Mouse (Mus musculus) large intestine, adult 2 months (tissue): Measurements from ENCODE around the gene Sertad2. TPM values are rescaled to one million over a fixed set of nuclear protein-coding genes. Genes with fewer than 3 reads are reported as not detected.

Source experiments
- DNase-seq: peaks from one replicate; pipeline ENCODE4 v3.0.0-alpha.2; 2012; ENCODE audit warnings: low read depth, low spot score
- WGBS: fragments of 180-500 bp; shearing (Covaris S2); methylation state at CpG from one replicate; pipeline ENCODE4 v1.1.7; 2018; 5-methylcytosine and 5-hydroxymethylcytosine counted together
- polyA plus RNA-seq: library from polyadenylated mRNA; depleted of rRNA; stranded (reverse); fragments of >200 nt; gene quantifications from 2 replicates; pipeline ENCODE4 v1.2.3, GENCODE M21; 2012

Sertad2 gene
- polyA plus RNA-seq, 1 experiment, result 9.6 TPM

DNA sequence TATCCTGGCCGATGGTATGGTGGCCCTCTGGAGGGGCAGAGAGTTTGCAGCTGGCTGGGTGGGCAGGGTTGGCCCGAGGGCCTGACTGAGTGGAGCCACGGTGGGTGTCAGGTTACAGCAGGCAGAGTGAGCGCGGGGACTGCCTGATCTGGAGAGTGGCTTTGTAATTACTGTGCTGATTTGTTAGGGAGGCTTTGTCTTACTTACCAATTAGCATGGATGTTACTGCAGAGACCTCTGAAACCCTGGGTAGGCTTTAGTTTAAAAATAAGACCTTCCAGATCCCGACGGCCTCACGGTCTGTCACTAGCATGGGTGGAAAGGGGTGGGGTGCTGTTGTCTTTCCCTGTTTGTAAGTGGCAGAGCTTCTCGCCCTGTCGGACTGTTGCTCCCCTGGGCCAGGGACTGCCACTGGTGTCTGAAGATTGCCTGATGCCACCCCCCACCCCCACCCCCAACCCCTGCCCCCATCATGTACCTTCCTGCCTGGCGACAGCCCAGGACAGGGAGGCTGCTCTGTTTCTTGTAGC lies 96.9 kb downstream of the Sertad2 start:
- DNase-seq, result no peak
- 22% methylated on average over 11 of the region's 11 CpGs for WGBS

DNA sequence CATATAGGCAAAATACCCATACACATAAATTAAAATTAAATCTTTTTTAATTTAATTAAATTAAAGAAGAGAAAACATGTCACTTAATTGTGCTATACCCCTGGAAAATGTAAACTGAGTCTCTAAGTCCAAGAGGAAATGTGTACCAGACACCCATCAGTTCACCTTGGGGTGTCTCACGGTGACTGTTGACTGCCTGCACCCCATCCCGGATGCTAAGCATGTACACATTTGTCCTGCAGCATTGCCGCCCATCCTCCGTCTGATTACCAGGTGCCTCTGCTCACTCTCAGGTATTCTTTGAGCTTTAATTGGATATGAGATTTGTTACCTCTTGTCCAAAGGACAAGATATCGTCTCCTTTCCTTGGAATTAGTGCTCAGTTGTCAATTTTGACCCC lies 99.3 kb downstream of the Sertad2 start:
- no peak for DNase-seq
- 91% methylated on average over 5 of the region's 5 CpGs for WGBS

DNA sequence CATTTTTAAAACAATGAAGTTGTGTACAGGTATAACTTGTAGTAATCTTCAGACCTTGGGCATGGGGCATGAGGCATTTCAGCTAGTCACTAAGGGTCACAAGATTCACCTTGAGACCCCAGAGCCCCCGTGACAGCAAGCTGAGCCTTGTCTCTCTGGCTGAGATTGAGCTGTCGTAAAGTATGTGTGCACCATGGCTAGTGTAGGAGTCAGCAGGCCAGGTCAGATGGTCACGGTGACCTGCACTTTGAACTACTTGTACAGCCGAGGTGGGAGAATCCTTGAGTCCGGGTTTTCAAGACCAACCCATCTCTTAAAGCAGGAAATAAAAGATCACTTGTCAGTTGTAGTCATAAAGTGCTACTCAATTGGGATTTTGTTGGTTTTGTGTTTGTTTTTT lies 100.1 kb downstream of the Sertad2 start:
- DNase-seq, result no peak
- 52% methylated on average over 5 of the region's 5 CpGs for WGBS

DNA sequence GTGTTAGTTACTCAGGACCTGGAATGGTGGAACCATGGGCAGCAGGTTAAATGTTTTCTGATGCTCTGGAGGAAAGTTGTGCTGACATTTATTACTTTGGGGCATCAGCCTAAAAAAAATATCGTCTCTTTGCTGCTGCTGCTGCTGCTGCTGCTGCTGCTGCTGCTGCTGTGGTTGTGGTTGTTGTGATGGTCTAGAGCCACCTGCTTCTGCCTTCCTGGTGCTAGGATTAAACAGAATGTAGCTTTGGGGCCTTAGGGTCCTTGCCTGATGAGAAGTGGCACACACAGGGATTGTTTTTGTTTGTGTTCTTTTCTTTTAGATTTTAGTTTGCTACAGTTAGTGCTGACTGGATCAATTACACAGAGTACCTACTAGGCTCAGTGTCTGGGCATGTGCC lies 101.1 kb downstream of the Sertad2 start:
- WGBS, result 56% methylated on average over 1 of the region's 1 CpGs
- no peak for DNase-seq

DNA sequence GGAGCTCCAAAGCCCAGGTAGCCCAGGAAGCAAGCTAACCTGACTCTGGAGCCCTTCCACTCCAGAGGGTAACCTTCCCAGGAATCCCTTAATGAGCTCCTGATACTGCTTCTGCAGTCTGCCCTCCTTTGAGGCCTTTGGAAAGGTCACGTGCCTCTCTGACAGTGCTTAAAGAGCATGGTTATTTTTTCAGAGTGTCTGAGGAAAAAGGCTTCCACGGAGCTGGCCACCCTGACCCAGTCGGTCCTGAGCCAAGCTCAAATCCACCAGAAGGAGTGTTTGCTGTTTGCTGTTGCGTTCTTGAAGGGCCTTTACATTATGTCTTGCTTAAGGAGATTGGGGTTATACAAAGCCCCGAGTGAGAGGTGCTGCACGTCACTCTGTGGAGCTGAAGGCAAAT lies 101.8 kb downstream of the Sertad2 start:
- 71% methylated on average over 6 of the region's 6 CpGs for WGBS

DNA sequence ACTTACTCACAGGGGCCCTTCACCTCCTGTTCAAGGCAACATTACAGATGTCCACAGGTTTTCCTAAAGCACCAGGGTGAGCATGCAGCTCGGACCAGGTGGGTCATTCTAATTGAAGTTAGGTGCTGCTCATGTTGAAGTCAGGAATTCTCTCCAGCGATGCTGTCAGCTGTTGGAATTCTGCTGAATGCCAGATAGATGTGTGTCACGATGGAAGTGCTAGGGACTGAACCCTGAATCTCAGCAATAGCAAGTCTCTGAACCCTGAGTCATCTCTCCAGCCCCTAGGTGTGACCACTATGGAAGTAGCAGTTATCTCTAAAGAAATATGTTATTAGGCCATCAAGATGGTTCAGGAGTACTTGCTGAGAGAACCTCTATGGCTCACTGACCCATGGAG lies 102.5 kb downstream of the Sertad2 start:
- 76% methylated on average over 3 of the region's 3 CpGs for WGBS

More for the DNA sequence above, 101.8 kb downstream of the Sertad2 start:
- DNase-seq, result no peak

DNA sequence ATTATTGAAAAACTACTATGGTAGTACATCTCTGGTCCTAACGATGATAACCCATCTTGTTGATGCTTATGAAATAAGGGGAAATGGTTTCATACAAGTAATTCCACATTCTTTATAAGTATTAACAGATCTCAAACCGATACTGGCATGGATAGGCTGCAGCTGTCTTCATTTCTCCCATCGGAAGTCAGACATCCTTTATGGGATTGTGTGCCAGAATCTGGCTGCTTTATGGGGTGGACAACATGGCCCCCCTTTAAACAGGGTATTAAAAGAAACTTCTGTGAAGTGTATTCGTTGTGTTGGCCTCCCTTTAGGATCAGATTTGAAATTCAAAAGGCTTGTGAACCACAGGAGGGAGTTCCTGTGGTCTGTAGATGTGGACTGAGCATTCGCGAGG lies 103.1 kb downstream of the Sertad2 start:
- WGBS, result 74% methylated on average over 6 of the region's 6 CpGs
- DNase-seq, result no peak

More for the DNA sequence above, 102.5 kb downstream of the Sertad2 start:
- DNase-seq, result no peak

DNA sequence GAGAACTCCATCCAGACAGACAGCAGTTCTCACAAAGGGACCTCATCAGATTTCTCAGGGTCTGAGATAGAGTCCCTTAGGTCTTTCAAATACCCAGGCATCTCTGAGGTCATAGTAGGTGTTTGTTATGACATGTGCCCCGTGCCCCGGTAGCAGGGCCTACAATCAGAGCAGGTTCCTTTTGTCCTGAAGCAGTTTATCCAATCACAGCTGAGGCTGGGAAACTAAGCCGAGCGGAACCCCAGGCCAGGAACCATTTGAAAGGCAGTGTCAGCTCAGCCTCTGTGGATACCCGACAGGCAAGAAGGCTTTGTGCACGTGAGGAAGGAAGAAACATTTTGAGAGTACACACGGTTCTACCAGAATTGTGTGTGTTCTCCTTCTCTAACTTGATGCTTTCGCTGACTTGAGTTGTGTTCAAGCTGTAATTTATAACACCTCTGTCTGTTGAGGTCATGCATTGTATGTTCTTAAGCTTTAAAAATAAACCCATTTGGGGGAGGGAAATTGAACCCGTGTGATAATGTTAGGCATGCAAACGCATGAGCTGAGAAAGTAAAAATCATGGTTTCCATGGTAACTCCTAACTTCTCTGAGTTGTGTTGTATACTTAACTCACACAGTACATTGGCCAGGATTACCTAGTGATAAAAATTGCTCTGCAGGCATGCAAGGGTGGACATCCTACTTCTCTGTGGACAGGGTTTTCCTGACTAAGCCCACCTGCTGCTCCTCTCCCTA lies 104.1 kb downstream of the Sertad2 start:
- DNase-seq, result no peak
- 71% methylated on average over 10 of the region's 10 CpGs for WGBS

DNA sequence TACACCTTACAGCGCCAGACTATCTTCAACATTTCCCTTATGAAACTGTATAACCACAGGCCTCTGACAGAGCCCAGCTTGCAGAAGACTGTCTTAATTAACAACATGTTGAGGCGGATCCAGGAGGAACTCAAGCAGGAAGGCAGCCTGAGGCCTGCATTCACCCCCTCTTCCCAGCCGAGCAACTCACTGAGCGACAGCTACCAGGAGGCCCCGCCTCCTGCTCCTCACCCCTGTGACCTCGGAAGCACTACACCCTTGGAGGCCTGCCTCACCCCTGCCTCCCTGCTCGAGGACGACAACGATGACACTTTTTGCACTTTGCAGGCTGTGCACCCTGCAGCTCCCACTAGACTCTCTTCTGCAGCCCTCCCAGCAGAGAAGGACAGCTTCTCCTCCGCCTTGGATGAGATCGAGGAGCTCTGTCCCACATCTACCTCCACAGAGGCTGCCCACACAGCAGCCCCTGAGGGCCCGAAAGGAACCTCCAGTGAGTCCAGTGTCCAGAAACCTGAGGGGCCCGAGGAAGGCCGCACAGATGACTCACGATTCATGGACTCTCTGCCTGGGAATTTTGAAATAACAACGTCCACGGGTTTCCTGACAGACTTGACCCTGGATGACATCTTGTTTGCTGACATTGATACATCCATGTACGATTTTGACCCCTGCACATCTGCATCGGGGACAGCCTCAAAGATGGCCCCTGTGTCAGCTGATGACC lies 105.0 kb downstream of the Sertad2 start:
- DNase-seq, result no peak
- WGBS, result 59% methylated on average over 19 of the region's 19 CpGs

DNA sequence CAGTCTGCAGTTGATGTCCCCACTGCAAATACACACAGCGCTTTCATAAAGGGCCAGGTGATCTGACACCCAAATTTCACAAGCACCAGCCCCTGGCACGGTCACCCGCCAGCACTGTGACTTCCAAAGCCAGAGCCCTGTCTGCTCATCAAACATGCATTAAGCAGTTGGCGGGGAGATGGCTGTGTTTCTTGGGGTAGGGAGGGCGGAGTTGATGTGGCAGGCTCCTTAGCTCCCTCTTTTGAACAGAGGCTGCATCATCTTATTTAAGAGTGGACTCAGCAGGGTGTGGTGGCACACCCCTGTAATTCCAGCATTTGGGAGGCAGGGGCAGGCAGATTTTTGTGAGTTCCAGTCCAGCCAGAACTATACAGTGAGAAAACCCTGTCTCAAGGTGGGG lies 106.4 kb downstream of the Sertad2 start:
- 74% methylated on average over 5 of the region's 5 CpGs for WGBS
- DNase-seq, result no peak

DNA sequence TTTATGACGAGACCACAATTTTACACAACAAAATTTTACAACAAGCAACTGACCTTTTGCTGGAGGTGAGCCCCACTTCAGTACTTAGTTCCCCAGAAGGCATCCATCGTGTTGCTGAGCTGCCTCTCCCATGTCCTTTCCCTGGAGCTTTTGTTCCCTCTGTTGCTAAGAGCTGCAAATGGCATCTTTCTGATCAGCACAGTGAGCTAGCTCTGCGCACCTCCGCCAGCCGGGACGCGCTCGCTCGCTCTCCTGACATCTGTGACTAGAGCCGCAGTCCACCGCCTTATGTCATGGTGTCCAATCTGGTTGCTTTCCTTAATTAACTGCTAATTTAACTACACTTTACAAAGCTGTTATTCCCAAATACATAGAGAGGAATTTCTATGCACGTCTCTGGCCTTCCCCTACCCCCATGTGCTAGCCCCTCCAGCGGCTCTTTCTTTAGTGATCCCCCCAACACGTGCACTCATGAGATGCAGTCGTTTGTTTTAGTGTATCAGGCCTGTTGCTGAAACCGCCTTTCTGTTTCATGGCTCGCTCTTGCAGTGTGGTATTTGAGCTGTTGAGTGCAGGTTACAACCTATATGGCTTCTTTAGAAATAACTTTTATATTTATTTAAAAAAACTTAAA lies 107.1 kb downstream of the Sertad2 start:
- 93% methylated on average over 17 of the region's 17 CpGs for WGBS
- DNase-seq, result no peak

DNA sequence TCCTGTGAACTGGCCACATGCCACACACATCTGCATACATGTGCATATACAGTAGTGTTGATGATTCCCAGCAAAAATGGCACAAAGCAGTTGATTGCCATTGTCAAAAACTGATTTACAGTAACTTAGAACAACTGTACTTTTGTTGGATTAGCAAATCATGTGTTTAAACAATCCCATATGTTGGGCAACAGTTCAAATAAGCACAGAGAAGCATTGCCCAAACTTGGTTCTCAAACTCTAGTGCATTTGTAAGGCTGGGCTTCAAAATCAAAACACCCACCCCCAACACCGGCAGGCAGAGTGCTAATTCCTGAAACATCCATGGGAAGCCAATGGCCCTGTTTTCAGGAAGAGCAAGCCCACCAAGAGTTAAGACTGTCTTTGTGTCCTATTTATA lies 108.1 kb downstream of the Sertad2 start:
- 79% methylated on average over 1 of the region's 1 CpGs for WGBS
- DNase-seq, result no peak

DNA sequence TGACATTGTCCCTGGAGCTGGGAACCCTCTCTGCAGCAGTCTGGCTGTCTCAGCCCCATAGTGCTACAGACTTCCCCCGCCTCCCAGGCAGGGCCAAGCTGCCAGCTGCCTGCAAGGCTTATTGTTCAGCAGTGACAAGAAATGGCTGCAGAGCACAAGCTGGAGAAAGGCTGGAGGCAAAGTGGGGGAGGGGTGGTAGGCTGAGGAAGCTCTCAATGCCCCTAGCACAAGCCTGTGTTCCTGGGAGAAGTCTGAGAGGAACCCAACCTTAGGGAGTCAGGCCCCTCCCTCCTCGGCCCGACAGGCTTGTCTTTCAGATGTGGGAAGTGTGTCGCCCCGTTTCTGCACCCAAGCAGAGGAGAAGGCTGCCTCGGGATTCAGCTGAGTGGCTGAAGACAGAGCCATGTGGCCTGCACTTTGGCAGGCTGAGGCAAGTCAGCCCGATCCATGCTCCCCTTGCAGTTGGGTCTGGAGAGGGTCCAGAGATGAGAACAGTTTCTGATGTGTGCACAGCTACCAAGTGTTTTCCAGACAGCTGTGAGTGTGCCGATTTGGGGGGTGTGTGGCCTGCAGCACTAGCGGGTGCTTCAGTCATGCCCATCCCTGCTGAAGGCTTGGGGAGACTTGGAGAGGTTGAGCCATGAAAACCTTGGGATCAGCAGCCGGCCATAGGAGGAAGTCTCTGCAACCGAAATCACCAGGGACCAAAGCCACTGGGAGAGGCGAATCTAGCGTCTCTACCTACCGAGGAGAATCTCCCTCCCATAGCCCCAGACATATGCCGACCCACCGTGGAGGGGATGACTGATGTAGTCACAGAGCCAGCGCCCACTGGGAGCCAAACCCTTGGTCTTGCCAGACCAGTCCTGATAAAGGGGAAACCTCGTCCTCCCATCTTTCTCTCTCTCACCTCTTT lies 113.0 kb downstream of the Sertad2 start:
- 40% methylated on average over 18 of the region's 18 CpGs for WGBS
- DNase-seq, result no peak

DNA sequence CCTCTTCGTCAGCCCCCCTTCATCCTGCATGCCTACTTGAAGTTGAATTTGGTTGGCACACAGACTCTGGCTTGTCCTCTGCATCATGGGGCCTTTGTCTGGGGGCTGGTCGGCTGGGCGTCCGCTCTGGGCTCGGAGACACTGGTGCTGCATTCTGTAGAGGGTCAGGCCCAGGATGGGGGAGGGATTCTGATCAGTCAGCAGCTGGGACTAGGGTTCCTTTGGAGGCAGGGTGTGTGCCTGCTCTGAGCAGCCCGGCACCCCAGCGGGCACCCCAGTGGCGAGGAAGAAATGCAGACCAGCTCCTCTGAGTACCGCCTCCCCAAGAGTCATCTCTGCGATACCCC lies 113.6 kb downstream of the Sertad2 start:
- DNase-seq, result no peak
- WGBS, result 71% methylated on average over 10 of the region's 10 CpGs

DNA sequence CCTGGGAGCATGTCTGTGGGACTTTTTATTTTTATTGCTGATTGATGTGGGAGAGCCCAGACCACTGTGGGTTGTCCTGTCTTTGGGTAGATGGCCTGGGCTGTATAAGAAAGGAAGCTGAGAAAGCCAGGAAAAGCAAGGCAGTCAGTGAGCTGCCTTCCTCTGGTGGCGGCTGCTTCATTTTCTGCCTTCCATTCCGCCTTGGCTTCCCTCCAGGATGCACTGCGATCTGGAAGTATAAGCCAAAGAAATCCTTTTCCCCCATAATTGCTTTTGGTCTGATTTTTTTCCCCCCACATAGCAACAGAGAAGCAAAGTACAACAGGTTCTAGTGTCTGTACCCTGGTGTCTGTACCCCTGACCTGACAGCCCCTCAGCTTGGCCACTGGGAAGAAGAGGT lies 116.0 kb downstream of the Sertad2 start:
- DNase-seq, result no peak
- WGBS, result 64% methylated on average over 3 of the region's 3 CpGs

DNA sequence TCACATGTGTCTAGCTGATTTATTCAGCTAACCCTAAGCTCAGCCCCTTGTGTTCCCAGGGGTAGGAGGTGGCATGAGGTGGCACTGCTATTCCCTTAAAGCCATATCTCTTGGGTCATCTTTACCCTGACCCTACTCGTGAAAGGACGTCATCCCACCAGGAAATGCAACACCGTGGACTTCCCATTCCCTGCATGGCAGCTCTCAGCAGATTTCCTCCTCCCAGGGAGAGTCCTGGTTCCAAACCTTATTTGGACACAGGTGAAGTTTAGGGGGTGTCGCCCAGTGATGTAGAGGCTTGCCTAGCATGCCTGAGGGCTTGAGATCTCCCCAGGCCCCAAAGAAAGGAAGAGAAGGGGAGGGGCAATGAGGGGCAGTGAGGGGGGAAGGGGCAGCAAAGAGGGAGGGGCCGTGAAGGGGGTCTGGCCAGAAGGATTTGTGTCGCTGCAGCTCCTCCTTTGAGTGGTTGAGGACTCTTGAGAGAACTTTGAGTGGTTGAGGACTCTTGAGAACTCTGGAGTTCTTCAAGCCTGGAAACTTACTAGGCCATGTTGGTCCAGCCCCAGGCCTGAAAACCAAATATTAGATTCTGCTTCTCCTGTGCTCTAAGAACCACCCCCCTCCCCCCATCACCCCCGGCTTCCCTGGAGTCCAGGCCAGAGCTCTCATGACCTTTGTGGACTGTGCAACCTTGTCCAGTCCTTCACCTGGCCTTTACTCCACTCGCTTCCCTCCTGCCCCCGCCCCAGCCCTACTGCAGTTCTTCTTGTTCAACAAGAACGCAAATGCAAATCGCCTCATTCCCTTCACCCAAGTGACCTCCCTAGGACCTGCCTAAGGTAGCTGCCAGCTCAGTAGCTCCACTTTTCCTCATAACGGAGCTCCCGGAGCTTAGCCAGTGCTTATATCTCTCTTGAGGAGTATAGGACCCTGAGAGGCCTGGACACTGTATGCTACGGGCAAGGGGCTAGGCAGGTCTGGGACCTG lies 117.4 kb downstream of the Sertad2 start:
- no peak for DNase-seq
- 88% methylated on average over 14 of the region's 14 CpGs for WGBS

DNA sequence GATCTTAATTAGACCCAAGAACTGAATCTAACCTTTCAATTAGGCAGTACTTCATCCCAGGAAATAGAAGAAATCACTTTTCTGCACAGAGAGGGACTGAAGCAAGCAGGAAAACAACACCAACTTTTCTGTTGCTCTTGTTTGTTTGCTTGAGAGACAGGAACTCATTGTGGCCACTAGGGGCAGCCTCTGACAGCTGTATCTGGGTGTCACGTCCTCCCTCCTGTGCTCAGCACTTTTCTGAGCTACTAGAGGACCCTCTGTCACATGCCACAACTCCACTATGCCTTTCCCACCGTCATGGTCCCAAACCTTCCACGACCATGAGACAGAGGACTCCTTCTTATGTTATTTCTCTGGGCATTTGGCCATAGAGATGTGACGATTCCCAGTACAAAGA lies 118.6 kb downstream of the Sertad2 start:
- 34% methylated on average over 4 of the region's 4 CpGs for WGBS
- DNase-seq, result no peak

DNA sequence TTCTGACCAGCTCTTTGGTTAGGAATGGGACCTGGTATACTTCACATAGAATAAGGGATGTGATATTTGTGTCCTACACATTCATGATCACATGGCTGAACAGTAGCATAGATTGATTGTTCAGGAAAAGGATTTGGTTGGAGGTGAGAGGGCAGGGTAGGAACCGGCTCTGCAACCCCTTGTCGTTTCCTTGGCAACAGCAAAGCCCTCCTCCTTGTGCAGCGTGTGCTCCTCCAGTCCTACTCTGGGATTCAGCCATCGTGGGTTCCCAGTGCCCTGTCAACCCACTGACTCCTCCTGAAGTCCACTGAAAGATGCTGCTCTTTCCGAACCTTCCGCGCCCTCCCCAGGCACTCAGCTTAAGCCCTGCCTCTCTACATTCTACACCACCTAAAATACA lies 119.8 kb downstream of the Sertad2 start:
- DNase-seq, result no peak
- 62% methylated on average over 7 of the region's 7 CpGs for WGBS
